Mouse (Mus musculus): Measurements from ENCODE around the gene Creb1. TPM values are rescaled to one million over a fixed set of nuclear protein-coding genes. Genes with fewer than 3 reads are reported as not detected.

The Creb1 gene
- polyA plus RNA-seq, 1 experiment from 2014 or later: 29.0 TPM

- Histone ChIP-seq H3K4me2 (replicated peaks) (no peak overlapping the region), H3K27me3 (no peaks in the 10 kb centered on the region), H3K27ac (replicated peaks) (no peak overlapping the region), H3K9me3 (replicated peaks) (no peaks in the 10 kb centered on the region), H3K36me3 (peaks cover 23% of the 10 kb centered on the region), H3K4me3 (replicated peaks) (no peak overlapping the region), H3K9ac (no peak overlapping the region), H3K4me1 (no peaks in the 10 kb centered on the region)
- ATAC-seq (ENCODE audit: insufficient number of reproducible peaks, low FRiP score, low TSS enrichment, low read depth): no peak
- 77% methylated on average over 5 of the region's 5 CpGs for WGBS
Measured at GRCm38 (mm10) chr1:64603381-64603780, 70.9 kb downstream of the Creb1 start.

GRCm38 (mm10) chr1:64609145-64609544, 76.7 kb downstream of the Creb1 start:
- no peak for ATAC-seq (ENCODE audit: insufficient number of reproducible peaks, low FRiP score, low TSS enrichment, low read depth)

GRCm38 (mm10) chr1:64609976-64610375, 77.5 kb downstream of the Creb1 start:
- Histone ChIP-seq H3K4me1 (no peaks in the 10 kb centered on the region), H3K4me2 (replicated peaks) (no peak overlapping the region), H3K4me3 (replicated peaks) (no peak overlapping the region), H3K9ac (no peak overlapping the region), H3K27me3 (no peaks in the 10 kb centered on the region), H3K9me3 (replicated peaks) (no peaks in the 10 kb centered on the region), H3K36me3 (peaks cover 16% of the 10 kb centered on the region), H3K27ac (replicated peaks) (no peak overlapping the region)
- no peak for ATAC-seq (ENCODE audit: insufficient number of reproducible peaks, low FRiP score, low TSS enrichment, low read depth)
- WGBS: 87% methylated on average over 9 of the region's 9 CpGs

More at GRCm38 (mm10) chr1:64609145-64609544, 76.7 kb downstream of the Creb1 start:
- no peaks in the 10 kb centered on the region for H3K27me3 ChIP-seq
- H3K36me3 ChIP-seq: peaks cover 21% of the 10 kb centered on the region
- H3K4me3 ChIP-seq (replicated peaks): no peak overlapping the region
- H3K4me2 ChIP-seq (replicated peaks): no peak overlapping the region
- no peaks in the 10 kb centered on the region for H3K4me1 ChIP-seq
- H3K27ac ChIP-seq (replicated peaks): no peak overlapping the region
- WGBS: 69% methylated on average over 4 of the region's 4 CpGs
- no peak overlapping the region for H3K9ac ChIP-seq
- H3K9me3 ChIP-seq (replicated peaks): no peaks in the 10 kb centered on the region

- peaks cover 8% of the 10 kb centered on the region; the same call in 1 of the 2 replicates for H3K36me3 ChIP-seq
- no peaks in the 10 kb centered on the region for H3K9me3 ChIP-seq (replicated peaks)
- H3K4me1 ChIP-seq: peaks cover 21% of the 10 kb centered on the region
- H3K4me2 ChIP-seq (replicated peaks): no peak overlapping the region
- H3K27me3 ChIP-seq: no peaks in the 10 kb centered on the region
- H3K4me3 ChIP-seq (replicated peaks): no peak overlapping the region
- no peak for ATAC-seq (ENCODE audit: insufficient number of reproducible peaks, low FRiP score, low TSS enrichment, low read depth)
- WGBS: 84% methylated on average over 9 of the region's 9 CpGs
- H3K27ac ChIP-seq (replicated peaks): no peak overlapping the region
- no peak overlapping the region for H3K9ac ChIP-seq
Measured at GRCm38 (mm10) chr1:64614311-64614710, 81.9 kb downstream of the Creb1 start.

GRCm38 (mm10) chr1:64614801-64615345, 82.4 kb downstream of the Creb1 start:
- Histone ChIP-seq H3K36me3 (0 out of 2 replicates have a peak, but pooled peaks cover 8% of the 10 kb centered on the region), H3K4me3 (replicated peaks) (no peak overlapping the region), H3K27me3 (no peaks in the 10 kb centered on the region), H3K27ac (replicated peaks) (peak overlapping the region; percentile 99), H3K9ac (no peak overlapping the region), H3K4me1 (peaks cover 21% of the 10 kb centered on the region), H3K4me2 (replicated peaks) (peak overlapping the region; percentile 74; the same call in 1 of the 2 replicates), H3K9me3 (replicated peaks) (no peaks in the 10 kb centered on the region)
- WGBS: 67% methylated on average over 10 of the region's 10 CpGs
- ATAC-seq (ENCODE audit: insufficient number of reproducible peaks, low FRiP score, low TSS enrichment, low read depth): no peak

GRCm38 (mm10) chr1:64615531-64615991, 83.1 kb downstream of the Creb1 start:
- H3K4me3 ChIP-seq (replicated peaks): peak overlapping the region; percentile 17
- 0 out of 2 replicates have a peak, but pooled peaks cover 8% of the 10 kb centered on the region for H3K36me3 ChIP-seq
- H3K4me2 ChIP-seq (replicated peaks): peak overlapping the region; percentile 74
- peak overlapping the region; percentile 99 for H3K27ac ChIP-seq (replicated peaks)
- WGBS: 59% methylated on average over 11 of the region's 11 CpGs
- peaks cover 21% of the 10 kb centered on the region for H3K4me1 ChIP-seq
- no peaks in the 10 kb centered on the region for H3K9me3 ChIP-seq (replicated peaks)
- ATAC-seq (ENCODE audit: insufficient number of reproducible peaks, low FRiP score, low TSS enrichment, low read depth): no peak
- no peaks in the 10 kb centered on the region for H3K27me3 ChIP-seq
- H3K9ac ChIP-seq: no peak overlapping the region

- peak overlapping the region; percentile 82 for H3K4me3 ChIP-seq (replicated peaks)
- no peak for ATAC-seq (ENCODE audit: insufficient number of reproducible peaks, low FRiP score, low TSS enrichment, low read depth)
- WGBS: 61% methylated on average over 6 of the region's 6 CpGs
- H3K27me3 ChIP-seq: no peaks in the 10 kb centered on the region
- H3K9me3 ChIP-seq (replicated peaks): no peaks in the 10 kb centered on the region
- peak overlapping the region; percentile 99 for H3K27ac ChIP-seq (replicated peaks)
- peak overlapping the region; percentile 74 for H3K4me2 ChIP-seq (replicated peaks)
- 0 out of 2 replicates have a peak, but pooled peaks cover 8% of the 10 kb centered on the region for H3K36me3 ChIP-seq
- H3K9ac ChIP-seq: peak overlapping the region; percentile 84
- H3K4me1 ChIP-seq: peaks cover 21% of the 10 kb centered on the region
Measured at GRCm38 (mm10) chr1:64616076-64616475, 83.6 kb downstream of the Creb1 start.

- WGBS: 2% methylated on average over 8 of the region's 8 CpGs
- ATAC-seq (ENCODE audit: insufficient number of reproducible peaks, low FRiP score, low TSS enrichment, low read depth): 0 out of 2 replicates have a peak, but pooled peaks have one; percentile 16
- Histone ChIP-seq H3K27me3 (no peaks in the 10 kb centered on the region), H3K9ac (peak overlapping the region; percentile 84), H3K4me2 (replicated peaks) (peak overlapping the region; percentile 74), H3K9me3 (replicated peaks) (no peaks in the 10 kb centered on the region), H3K36me3 (0 out of 2 replicates have a peak, but pooled peaks cover 8% of the 10 kb centered on the region), H3K27ac (replicated peaks) (peak overlapping the region; percentile 99), H3K4me1 (peaks cover 21% of the 10 kb centered on the region), H3K4me3 (replicated peaks) (peak overlapping the region; percentile 82)
Measured at GRCm38 (mm10) chr1:64616531-64616880, 84.1 kb downstream of the Creb1 start.

GRCm38 (mm10) chr1:64616881-64617714, 84.7 kb downstream of the Creb1 start, which contains the start of gene Mettl21a:
Gene Mettl21a, minus strand, starts transcription at chr1:64617242.
- peak within 1 kb of the TSS; percentile 82 for H3K4me3 ChIP-seq (replicated peaks)
- ATAC-seq (ENCODE audit: insufficient number of reproducible peaks, low FRiP score, low TSS enrichment, low read depth): peak; percentile 93

GRCm38 (mm10) chr1:64617715-64617984, 85.2 kb downstream of the Creb1 start:
- Histone ChIP-seq H3K4me3 (replicated peaks) (peak overlapping the region; percentile 82), H3K27ac (replicated peaks) (peak overlapping the region; percentile 99), H3K36me3 (0 out of 2 replicates have a peak, but pooled peaks cover 8% of the 10 kb centered on the region), H3K27me3 (no peaks in the 10 kb centered on the region), H3K4me1 (peaks cover 21% of the 10 kb centered on the region), H3K9ac (peak overlapping the region; percentile 84), H3K9me3 (replicated peaks) (no peaks in the 10 kb centered on the region), H3K4me2 (replicated peaks) (peak overlapping the region; percentile 74)
- peak; percentile 81 for ATAC-seq (ENCODE audit: insufficient number of reproducible peaks, low FRiP score, low TSS enrichment, low read depth)
- under 1% methylated on average over 15 of the region's 15 CpGs for whole genome bisulfite sequencing

More at GRCm38 (mm10) chr1:64616881-64617714, 84.7 kb downstream of the Creb1 start, which contains the start of gene Mettl21a:
- under 1% methylated on average over 72 of the region's 72 CpGs for WGBS
- H3K9ac ChIP-seq: peak within 1 kb of the TSS; percentile 84
- peak within 1 kb of the TSS; percentile 74 for H3K4me2 ChIP-seq (replicated peaks)
- H3K4me1 ChIP-seq: peaks cover 21% of the 10 kb centered on the region
- peak within 1 kb of the TSS; percentile 99 for H3K27ac ChIP-seq (replicated peaks)
- H3K9me3 ChIP-seq (replicated peaks): no peaks in the 10 kb centered on the region
- no peaks in the 10 kb centered on the region for H3K27me3 ChIP-seq
- 0 out of 2 replicates have a peak, but pooled peaks cover 8% of the 10 kb centered on the region for H3K36me3 ChIP-seq

GRCm38 (mm10) chr1:64618226-64618625, 85.8 kb downstream of the Creb1 start:
- H3K4me2 ChIP-seq (replicated peaks): peak overlapping the region; percentile 74
- peak overlapping the region; percentile 82 for H3K4me3 ChIP-seq (replicated peaks)
- H3K36me3 ChIP-seq: 0 out of 2 replicates have a peak, but pooled peaks cover 7% of the 10 kb centered on the region
- 34% methylated on average over 3 of the region's 3 CpGs for WGBS
- peaks cover 21% of the 10 kb centered on the region for H3K4me1 ChIP-seq
- H3K27ac ChIP-seq (replicated peaks): peak overlapping the region; percentile 99
- no peaks in the 10 kb centered on the region for H3K27me3 ChIP-seq
- ATAC-seq (ENCODE audit: insufficient number of reproducible peaks, low FRiP score, low TSS enrichment, low read depth): no peak
- H3K9ac ChIP-seq: peak overlapping the region; percentile 84; the same call in 1 of the 2 replicates
- no peaks in the 10 kb centered on the region for H3K9me3 ChIP-seq (replicated peaks)

All from embryonic facial prominence, embryonic 15.5 days (tissue).